Mouse (Mus musculus) myocyte (in vitro differentiated cells): ENCODE data around the gene Gm43720. TPM values are rescaled to one million over a fixed set of nuclear protein-coding genes. Genes with fewer than 3 reads are reported as not detected.

Experiments used
- H3K27me3 ChIP-seq: one replicate; pipeline ENCODE4 v1.6.1; 2011; ENCODE audit not compliant: control insufficient read depth, insufficient read depth, insufficient read length
- H3K36me3 ChIP-seq: one replicate; pipeline ENCODE4 v1.6.1; 2011; ENCODE audit not compliant: control insufficient read depth, insufficient read depth
- H3K4me2 ChIP-seq: one replicate; pipeline ENCODE4 v1.6.1; 2011; ENCODE audit warnings: low read depth, control low read depth
- H3K4me3 ChIP-seq: one replicate; pipeline ENCODE4 v1.5.1; 2011; ENCODE audit warnings: mild to moderate bottlenecking, control low read depth, moderate library complexity
- H3K79me2 ChIP-seq: one replicate; pipeline ENCODE4 v1.6.1; 2011; ENCODE audit not compliant: control insufficient read depth, insufficient read depth
- H3ac ChIP-seq: one replicate; pipeline ENCODE4 v1.6.1; 2011; ENCODE audit not compliant: control insufficient read depth, insufficient read length
- CEBPB ChIP-seq: IDR thresholded peaks from 2 replicates; pipeline ENCODE4 v1.6.1; 2011; ENCODE audit warnings: mild to moderate bottlenecking, moderate library complexity; ENCODE audit not compliant: poor library complexity, insufficient read depth, severe bottlenecking
- E2F4 ChIP-seq: IDR thresholded peaks from one replicate; pipeline ENCODE4 v1.6.1; 2011; ENCODE audit warnings: mild to moderate bottlenecking, control low read depth, moderate library complexity; ENCODE audit not compliant: insufficient read depth
- MAX ChIP-seq: IDR thresholded peaks from one replicate; pipeline ENCODE4 v1.6.1; 2011; ENCODE audit warnings: low read depth, mild to moderate bottlenecking, control low read depth
- MYOD1 ChIP-seq, 3 experiments: IDR thresholded peaks; one replicate each; pipeline ENCODE4 v1.6.1; 2011; ENCODE audit warnings: control low read depth in 2 of 3, low read depth in 2 of 3, mild to moderate bottlenecking in 2 of 3, moderate library complexity in 1 of 3; ENCODE audit not compliant: insufficient read length in 2 of 3, control insufficient read depth in 1 of 3
- MYOG ChIP-seq, 3 experiments: IDR thresholded peaks; one replicate each; pipeline ENCODE4 v1.6.1; 2011; ENCODE audit warnings: control low read depth in 2 of 3, low read depth in 2 of 3, mild to moderate bottlenecking in 2 of 3; ENCODE audit not compliant: insufficient read length in 2 of 3, control insufficient read depth in 1 of 3, insufficient read depth in 1 of 3
- POLR2A ChIP-seq: IDR thresholded peaks from one replicate; pipeline ENCODE4 v1.6.1; 2011; ENCODE audit warnings: low read depth, mild to moderate bottlenecking, control low read depth, moderate library complexity; ENCODE audit not compliant: insufficient read length
- POLR2AphosphoS2 ChIP-seq: IDR thresholded peaks from one replicate; pipeline ENCODE4 v1.6.1; 2011; ENCODE audit warnings: low read depth, control low read depth; ENCODE audit not compliant: insufficient read length
- REST ChIP-seq: IDR thresholded peaks from one replicate; pipeline ENCODE4 v1.6.1; 2011; ENCODE audit warnings: mild to moderate bottlenecking, control low read depth, moderate library complexity; ENCODE audit not compliant: insufficient read depth, insufficient read length
- SRF ChIP-seq: IDR thresholded peaks from one replicate; pipeline ENCODE4 v1.6.1; 2011; ENCODE audit warnings: low read depth; ENCODE audit not compliant: control insufficient read depth, insufficient read length
- TCF12 ChIP-seq: IDR thresholded peaks from one replicate; pipeline ENCODE4 v1.6.1; 2011; ENCODE audit warnings: mild to moderate bottlenecking, control low read depth; ENCODE audit not compliant: poor library complexity, insufficient read depth, severe bottlenecking
- TCF3 ChIP-seq: IDR thresholded peaks from one replicate; pipeline ENCODE4 v1.6.1; 2011; ENCODE audit warnings: low read depth, control low read depth; ENCODE audit not compliant: insufficient read length
- USF1 ChIP-seq: IDR thresholded peaks from one replicate; pipeline ENCODE4 v1.6.1; 2011; ENCODE audit warnings: low read depth, mild to moderate bottlenecking, control low read depth, moderate library complexity
- polyA plus RNA-seq: library from polyadenylated mRNA; unstranded; fragments of >200 nt; fragmentation: generic; extraction: Trizol; gene quantifications from one replicate; pipeline ENCODE4 v1.2.1, GENCODE M21; 2012; ENCODE audit warnings: missing spikeins

The Gm43720 gene
- polyA plus RNA-seq, 1 experiment = 0.01 TPM

DNA sequence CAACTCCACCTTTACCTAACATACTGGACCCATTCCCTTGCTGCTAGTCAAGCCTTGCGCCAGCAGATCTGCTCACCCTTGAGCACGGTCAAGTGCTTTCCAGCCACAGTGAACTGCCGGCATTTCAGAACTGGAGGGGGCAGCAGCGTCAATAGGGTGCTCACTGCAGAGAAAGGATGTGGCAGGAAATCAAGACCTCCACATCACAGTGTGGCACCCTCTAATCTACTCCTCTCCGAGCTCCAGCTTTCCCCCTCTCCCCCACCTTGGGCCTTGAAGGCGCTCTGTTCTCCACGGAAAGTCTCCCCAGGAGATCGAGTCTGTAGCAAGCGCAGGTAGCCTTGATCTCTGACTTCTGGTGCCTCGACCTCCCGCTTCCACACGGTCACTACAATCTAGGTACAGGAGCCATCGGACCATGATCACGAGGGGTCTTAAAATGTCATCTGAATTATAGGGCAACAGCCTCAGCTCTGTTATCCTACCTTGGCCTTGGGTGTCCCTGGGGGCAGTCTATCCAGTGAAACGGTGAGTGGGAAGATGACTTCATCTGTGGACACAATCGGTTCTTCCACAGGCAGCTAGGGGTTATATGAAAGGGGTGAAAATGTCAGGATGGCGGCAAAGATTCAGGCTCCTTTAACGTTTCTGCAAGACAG lies 17.0 kb downstream of the Gm43720 start:
- Histone ChIP-seq H3K79me2 (peaks cover 8% of the 10 kb centered on the region), H3K27me3 (no peaks in the 10 kb centered on the region), H3K36me3 (no peaks in the 10 kb centered on the region), H3K4me3 (peak overlapping the region; percentile 60), H3K4me2 (peak overlapping the region; percentile 92), H3ac (peak overlapping the region; percentile 82)
- no peak for TF ChIP-seq CEBPB
- TF ChIP-seq MYOD1 (IDR thresholded peaks at IDR 0.05; ENCODE audit: control insufficient read depth in 1 of 3, insufficient read length in 2 of 3, low read depth in 2 of 3) = no peak
- TF ChIP-seq USF1 = no peak
- TF ChIP-seq TCF3 = no peak
- TF ChIP-seq SRF = no peak
- no peak for TF ChIP-seq E2F4

DNA sequence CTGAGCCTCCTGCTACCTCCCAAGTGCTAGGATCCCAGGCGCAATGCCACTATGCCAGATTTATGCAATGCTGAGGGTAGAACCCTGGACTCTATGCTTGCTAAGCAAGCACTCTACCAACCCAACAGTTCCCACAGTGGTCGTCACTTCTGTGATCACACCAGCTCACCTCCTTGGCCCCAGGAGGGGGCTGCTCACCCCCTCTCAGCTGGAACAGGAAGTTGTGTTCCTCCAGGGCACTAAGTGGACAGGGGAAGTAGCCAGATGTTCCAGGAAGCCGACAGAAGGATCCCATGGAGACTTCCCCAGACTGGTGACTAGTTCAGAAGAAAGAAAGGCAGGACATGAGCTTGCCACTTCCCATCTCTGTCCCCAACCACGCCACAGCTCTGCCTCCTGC lies 17.8 kb downstream of the Gm43720 start:
- Histone ChIP-seq H3K4me3 (peak overlapping the region; percentile 60), H3K27me3 (no peaks in the 10 kb centered on the region), H3K36me3 (no peaks in the 10 kb centered on the region), H3K4me2 (no peak overlapping the region), H3K79me2 (peaks cover 8% of the 10 kb centered on the region), H3ac (no peak overlapping the region)
- no peak for TF ChIP-seq CEBPB
- TF ChIP-seq POLR2AphosphoS2 = no peak
- TF ChIP-seq REST = no peak
- no peak for TF ChIP-seq MYOG (IDR thresholded peaks at IDR 0.05; ENCODE audit: control insufficient read depth in 1 of 3, insufficient read depth in 1 of 3, insufficient read length in 2 of 3, low read depth in 2 of 3)
- TF ChIP-seq TCF12 = no peak
- no peak for TF ChIP-seq USF1
- no peak for TF ChIP-seq E2F4

DNA sequence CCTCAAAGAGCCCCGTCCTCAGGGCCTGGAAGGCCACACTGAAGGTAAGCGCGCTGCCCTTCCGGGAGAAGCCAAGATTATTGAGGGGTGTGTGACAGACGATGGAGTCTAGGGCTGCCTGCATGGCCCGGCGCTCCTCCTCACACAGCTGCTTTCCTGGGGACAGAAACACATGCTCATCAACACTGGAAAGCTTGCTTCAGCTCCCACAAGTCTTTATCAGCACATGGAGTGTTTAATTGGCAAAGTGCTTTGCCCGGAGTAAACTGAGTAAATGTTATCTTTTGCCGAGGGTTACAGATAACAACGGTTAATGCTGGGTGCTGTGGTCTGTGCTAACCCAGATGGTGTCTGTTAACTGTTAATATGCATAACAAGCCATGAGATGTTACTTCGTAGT lies 18.9 kb downstream of the Gm43720 start:
- Histone ChIP-seq H3K4me3 (no peak overlapping the region), H3K79me2 (peaks cover 8% of the 10 kb centered on the region), H3K36me3 (no peaks in the 10 kb centered on the region), H3ac (no peak overlapping the region), H3K27me3 (no peaks in the 10 kb centered on the region), H3K4me2 (no peak overlapping the region)
- no peak for TF ChIP-seq POLR2AphosphoS2
- no peak for TF ChIP-seq TCF12
- TF ChIP-seq SRF = no peak
- no peak for TF ChIP-seq E2F4
- no peak for TF ChIP-seq POLR2A
- no peak for TF ChIP-seq MAX
- no peak for TF ChIP-seq MYOD1 (IDR thresholded peaks at IDR 0.05; ENCODE audit: control insufficient read depth in 1 of 3, insufficient read length in 2 of 3, low read depth in 2 of 3)
- TF ChIP-seq USF1 = no peak
- TF ChIP-seq REST = no peak
- TF ChIP-seq MYOG (IDR thresholded peaks at IDR 0.05; ENCODE audit: control insufficient read depth in 1 of 3, insufficient read depth in 1 of 3, insufficient read length in 2 of 3, low read depth in 2 of 3) = no peak
- no peak for TF ChIP-seq TCF3
- TF ChIP-seq CEBPB = no peak

DNA sequence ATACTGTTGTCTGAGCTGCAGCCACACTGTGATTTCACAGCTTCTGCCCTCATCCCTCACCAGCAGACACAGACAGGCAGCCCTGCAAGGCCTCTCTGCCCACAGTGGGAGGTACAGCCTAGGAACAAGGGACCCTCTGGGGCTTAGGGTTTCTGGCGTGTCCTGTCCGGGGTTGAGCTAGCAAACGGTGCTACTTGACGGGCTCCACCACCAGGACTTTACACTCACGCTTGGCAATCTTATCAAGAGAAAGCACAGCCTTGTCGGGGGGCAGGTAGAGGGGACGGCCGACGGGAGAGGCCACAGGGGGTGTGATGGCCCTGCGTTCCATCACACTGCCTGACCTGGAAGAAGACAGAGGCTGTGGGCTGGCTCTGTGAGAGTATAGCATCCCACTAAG lies 19.7 kb downstream of the Gm43720 start:
- Histone ChIP-seq H3ac (no peak overlapping the region), H3K4me2 (no peak overlapping the region), H3K4me3 (no peak overlapping the region), H3K27me3 (no peaks in the 10 kb centered on the region), H3K36me3 (no peaks in the 10 kb centered on the region), H3K79me2 (peaks cover 8% of the 10 kb centered on the region)
- TF ChIP-seq TCF3 (no peak), TCF12 (no peak), MAX (no peak), REST (no peak), POLR2A (no peak), MYOG (IDR thresholded peaks at IDR 0.05; ENCODE audit: control insufficient read depth in 1 of 3, insufficient read depth in 1 of 3, insufficient read length in 2 of 3, low read depth in 2 of 3) (no peak)

DNA sequence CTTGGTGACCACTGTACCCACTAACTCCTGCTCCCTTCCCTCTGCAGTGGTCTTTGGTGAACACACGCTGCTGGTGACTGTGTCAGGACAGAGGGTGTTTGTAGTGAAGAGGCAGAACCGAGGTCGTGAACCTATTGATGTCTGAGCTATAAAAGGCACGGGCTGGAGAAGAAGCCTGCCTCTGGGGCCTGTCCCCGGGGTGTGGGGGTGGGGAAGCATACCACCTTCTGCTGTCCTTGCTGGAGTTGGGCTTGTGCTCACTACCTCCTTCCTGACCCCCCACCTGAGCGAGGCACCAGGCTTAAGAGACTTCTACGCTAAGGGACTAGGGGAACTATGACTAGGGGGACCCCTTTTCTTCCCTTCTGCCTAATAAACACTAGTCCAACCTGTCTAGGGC lies 20.8 kb downstream of the Gm43720 start:
- H3ac ChIP-seq = no peak overlapping the region
- no peak overlapping the region for H3K4me2 ChIP-seq
- no peaks in the 10 kb centered on the region for H3K36me3 ChIP-seq
- no peak overlapping the region for H3K4me3 ChIP-seq
- peaks cover 1% of the 10 kb centered on the region for H3K79me2 ChIP-seq
- TF ChIP-seq TCF12 (no peak), CEBPB (no peak), MYOG (IDR thresholded peaks at IDR 0.05; ENCODE audit: control insufficient read depth in 1 of 3, insufficient read depth in 1 of 3, insufficient read length in 2 of 3, low read depth in 2 of 3) (no peak), USF1 (no peak), E2F4 (no peak), REST (no peak)
- no peaks in the 10 kb centered on the region for H3K27me3 ChIP-seq
